Mouse (Mus musculus) limb, embryonic 10.5 days (tissue): ENCODE measurements around the gene Zfp526. TPM values are rescaled to one million over a fixed set of nuclear protein-coding genes. Genes with fewer than 3 reads are reported as not detected.

ENCODE experiments used
- microRNA-seq: library from miRNA; unstranded; fragments of <30 nt; microRNA quantifications from one replicate; pipeline ENCODE4, GENCODE M21; 2017
- polyA plus RNA-seq: library from polyadenylated mRNA; unstranded; fragments of >200 nt; fragmentation: Nextera tagmentation; extraction: Ambion mirVana; gene quantifications from 2 replicates; pipeline ENCODE4 v1.2.1, GENCODE M21; 2016

Gene Zfp526
- polyA plus RNA-seq, 1 experiment from 2014 or later, result 3.1 TPM

Small RNAs within 50 kb of the gene (microRNA-seq; reads per million reads assigned to microRNA genes)
- not detected for gene Mir7048

Other genes starting within 250 kb of the Zfp526 start
- gene Rabac1, start 248.7 kb upstream of the Zfp526 start, polyA plus RNA-seq, result 57.5 and 57.8 TPM in 2 replicates
- 0.05 and 0.15 TPM in 2 replicates for gene Atp1a3, start 215.5 kb upstream of the Zfp526 start, polyA plus RNA-seq
- 5.4 and 8.7 TPM in 2 replicates for gene Grik5, start 149.1 kb upstream of the Zfp526 start, polyA plus RNA-seq
- gene Zfp574, start 148.9 kb upstream of the Zfp526 start, polyA plus RNA-seq, result 44.1 and 48.3 TPM in 2 replicates
- 3.3 and 4.1 TPM in 2 replicates for gene Pou2f2, start 41.7 kb upstream of the Zfp526 start, polyA plus RNA-seq
- 10.5 and 11.5 TPM in 2 replicates for gene Dedd2, start 810 bp upstream of the Zfp526 start, polyA plus RNA-seq
- 11.7 and 12.0 TPM in 2 replicates for gene Gsk3a, start 16.4 kb downstream of the Zfp526 start, polyA plus RNA-seq
- gene Erf, start 29.3 kb downstream of the Zfp526 start, polyA plus RNA-seq, result 14.2 and 16.6 TPM in 2 replicates
- gene Cic, start 46.3 kb downstream of the Zfp526 start, polyA plus RNA-seq, result 21.4 and 25.2 TPM in 2 replicates
- 224 and 248 TPM in 2 replicates for gene Pafah1b3, start 76.6 kb downstream of the Zfp526 start, polyA plus RNA-seq
- 1.1 and 1.3 TPM in 2 replicates for gene Prr19, start 80.0 kb downstream of the Zfp526 start, polyA plus RNA-seq
- 0.14 and 0.38 TPM in 2 replicates for gene Tmem145, start 84.7 kb downstream of the Zfp526 start, polyA plus RNA-seq
- 17.6 and 22.2 TPM in 2 replicates for gene Megf8, start 95.7 kb downstream of the Zfp526 start, polyA plus RNA-seq
- not detected in 2 replicates for gene Cnfn, start 148.3 kb downstream of the Zfp526 start, polyA plus RNA-seq
- gene Lipe, start 177.3 kb downstream of the Zfp526 start, polyA plus RNA-seq, result 8.4 and 8.9 TPM in 2 replicates
- 0.54 and 0.91 TPM in 2 replicates for gene Cxcl17, start 191.5 kb downstream of the Zfp526 start, polyA plus RNA-seq